Mouse (Mus musculus): ENCODE data around the gene Fosl2. TPM values are rescaled to one million over a fixed set of nuclear protein-coding genes. Genes with fewer than 3 reads are reported as not detected.
"Not testable (repeated sequence)": the region's sequence is repeated elsewhere in the genome, so short reads cannot be mapped to it uniquely, and the experiment has no call there.

Fosl2 gene
- polyA plus RNA-seq, 2 experiments = 8.8 to 11.6 TPM

DNA sequence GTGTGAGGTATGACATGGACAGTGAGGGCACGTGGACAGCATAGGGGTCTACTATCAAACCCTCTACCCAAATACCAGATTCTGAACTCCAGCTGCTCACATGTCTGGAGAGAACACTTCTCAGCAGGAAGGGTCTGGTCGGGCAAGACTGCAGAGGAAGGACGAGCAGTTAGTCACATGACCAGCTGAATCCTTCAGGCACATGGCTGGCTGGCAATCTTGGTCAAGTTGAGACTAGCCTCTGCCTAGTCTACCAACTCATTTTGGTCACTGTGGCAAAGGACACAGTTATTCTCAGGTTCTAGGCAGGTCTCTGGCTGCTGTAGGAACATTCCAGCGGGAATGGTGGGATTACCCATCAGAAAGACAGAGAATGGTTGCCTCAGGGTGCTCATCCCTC lies 42.1 kb downstream of the Fosl2 start:
- WGBS = 64% methylated on average over 4 of the region's 4 CpGs
- ATAC-seq (ENCODE audit: low FRiP score, low read depth) = no peak
- Histone ChIP-seq H3K4me2 (replicated peaks; ENCODE audit: low read depth, low read length, severe bottlenecking) (no peak overlapping the region), H3K27me3 (ENCODE audit: control insufficient read depth, insufficient read depth, low read length) (no peaks in the 10 kb centered on the region), H3K36me3 (ENCODE audit: control insufficient read depth, insufficient read depth, low read length) (no peaks in the 10 kb centered on the region), H3K9me3 (ENCODE audit: control insufficient read depth, low read length) (no peaks in the 10 kb centered on the region), H3K27ac (replicated peaks; ENCODE audit: low read depth, low read length) (no peak overlapping the region), H3K4me1 (ENCODE audit: control insufficient read depth, insufficient read depth, low read length) (no peaks in the 10 kb centered on the region), H3K4me3 (replicated peaks; ENCODE audit: low read length) (no peak overlapping the region), H3K9ac (ENCODE audit: low read depth, low read length, severe bottlenecking) (no peak overlapping the region)
- TF ChIP-seq POLR2A (IDR thresholded peaks at IDR 0.05; ENCODE audit: borderline replicate concordance, extremely low read depth, insufficient read depth, insufficient read length) = no peak
- no peak for DNase-seq (ENCODE audit: low spot score)

DNA sequence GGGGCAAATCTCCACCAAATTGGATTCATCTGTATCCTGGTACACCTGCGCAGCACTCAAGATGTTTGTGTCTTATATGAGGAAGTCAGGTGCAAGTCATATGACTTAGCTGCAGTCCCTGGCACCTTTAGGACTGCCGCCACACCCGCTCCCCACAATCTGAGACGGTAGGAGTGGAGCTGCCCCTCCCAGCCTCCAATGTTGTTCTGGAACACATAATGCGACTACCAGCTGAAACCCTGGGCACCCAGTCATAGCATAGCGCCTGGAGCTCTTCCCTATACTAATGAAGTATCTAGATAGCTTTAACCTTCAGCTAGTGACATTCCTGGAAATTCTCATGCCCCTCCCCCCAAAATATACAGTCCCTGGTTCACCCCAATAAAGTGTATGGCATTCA lies 43.1 kb downstream of the Fosl2 start:
- not testable (repeated sequence) for H3K4me1 ChIP-seq (ENCODE audit: control insufficient read depth, insufficient read depth, low read length); H3K27ac ChIP-seq (replicated peaks; ENCODE audit: low read depth, low read length); DNase-seq (ENCODE audit: low spot score); H3K27me3 ChIP-seq (ENCODE audit: control insufficient read depth, insufficient read depth, low read length); H3K9me3 ChIP-seq (ENCODE audit: control insufficient read depth, low read length); ATAC-seq (ENCODE audit: low FRiP score, low read depth); H3K36me3 ChIP-seq (ENCODE audit: control insufficient read depth, insufficient read depth, low read length); H3K9ac ChIP-seq (ENCODE audit: low read depth, low read length, severe bottlenecking); H3K4me2 ChIP-seq (replicated peaks; ENCODE audit: low read depth, low read length, severe bottlenecking); H3K4me3 ChIP-seq (replicated peaks; ENCODE audit: low read length)
- WGBS = 68% methylated on average over 5 of the region's 6 CpGs

DNA sequence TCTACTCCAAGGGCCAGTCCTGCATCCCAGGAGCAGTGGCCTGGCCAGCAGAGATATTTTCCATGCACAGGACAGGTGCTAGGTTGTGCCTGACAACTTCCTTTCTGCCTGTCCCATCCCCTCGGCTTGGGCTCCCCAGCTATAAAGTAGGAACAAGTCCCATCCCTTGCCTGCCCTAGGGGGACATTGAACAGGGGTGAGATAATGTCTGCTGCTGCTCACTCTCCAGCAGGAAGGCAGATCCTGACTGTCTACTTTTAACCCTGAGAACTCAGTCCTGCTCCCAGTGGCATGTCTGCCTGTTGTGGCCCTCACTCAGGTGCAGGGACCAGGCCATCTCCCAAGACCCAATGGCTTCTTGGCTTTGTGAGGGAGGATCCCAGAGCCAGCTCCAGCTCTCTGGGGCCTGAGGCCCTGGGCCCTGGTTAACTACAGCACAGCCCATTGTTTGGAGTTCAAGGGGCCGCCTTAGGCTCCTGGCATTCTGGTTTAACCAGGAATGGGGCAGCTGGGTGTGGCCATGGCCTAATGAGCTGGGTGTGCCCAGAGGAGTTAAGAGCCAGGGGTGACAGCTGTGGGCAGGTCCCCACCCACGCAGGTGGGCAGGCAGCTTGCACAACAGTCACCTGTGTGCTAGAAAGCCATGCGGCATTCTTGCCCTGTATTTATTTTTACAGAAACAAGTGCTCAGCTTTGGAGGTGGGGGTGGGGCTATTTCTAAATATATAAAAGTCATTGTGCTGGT lies 47.5 kb downstream of the Fosl2 start:
- H3K9me3 ChIP-seq (ENCODE audit: control insufficient read depth, low read length) = no peaks in the 10 kb centered on the region
- DNase-seq (ENCODE audit: low spot score) (no peak), ATAC-seq (ENCODE audit: low FRiP score, low read depth) (no peak)
- no peaks in the 10 kb centered on the region for H3K4me1 ChIP-seq (ENCODE audit: control insufficient read depth, insufficient read depth, low read length)
- H3K27me3 ChIP-seq (ENCODE audit: control insufficient read depth, insufficient read depth, low read length) = no peaks in the 10 kb centered on the region
- TF ChIP-seq POLR2A (IDR thresholded peaks at IDR 0.05; ENCODE audit: borderline replicate concordance, extremely low read depth, insufficient read depth, insufficient read length) = no peak
- H3K9ac ChIP-seq (ENCODE audit: low read depth, low read length, severe bottlenecking) = no peak overlapping the region
- no peak overlapping the region for H3K27ac ChIP-seq (replicated peaks; ENCODE audit: low read depth, low read length)
- no peak overlapping the region for H3K4me2 ChIP-seq (replicated peaks; ENCODE audit: low read depth, low read length, severe bottlenecking)
- WGBS = 58% methylated on average over 4 of the region's 4 CpGs
- H3K36me3 ChIP-seq (ENCODE audit: control insufficient read depth, insufficient read depth, low read length) = no peaks in the 10 kb centered on the region
- H3K4me3 ChIP-seq (replicated peaks; ENCODE audit: low read length) = no peak overlapping the region

DNA sequence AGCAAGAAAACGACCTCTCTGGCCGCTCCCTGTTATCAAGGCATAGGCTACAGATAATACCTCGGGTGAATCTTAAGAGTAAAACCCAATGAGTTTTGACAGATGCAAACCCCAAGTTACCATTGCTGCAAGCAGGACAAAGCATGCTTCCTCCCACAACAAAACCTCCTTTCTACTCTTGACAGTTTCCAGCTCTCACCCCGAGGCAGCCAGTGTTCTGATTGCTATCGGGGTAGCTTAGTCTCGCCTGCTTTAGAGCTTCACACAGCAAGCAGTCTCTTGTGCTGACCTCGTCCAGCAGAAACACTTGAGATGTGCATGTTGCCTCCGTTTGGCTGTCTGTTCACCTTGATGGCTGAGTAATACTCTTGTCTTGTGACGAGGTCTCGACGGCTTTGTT lies 52.1 kb downstream of the Fosl2 start:
- Histone ChIP-seq H3K27me3 (ENCODE audit: control insufficient read depth, insufficient read depth, low read length) (no peaks in the 10 kb centered on the region), H3K9me3 (ENCODE audit: control insufficient read depth, low read length) (no peaks in the 10 kb centered on the region), H3K4me3 (replicated peaks; ENCODE audit: low read length) (no peak overlapping the region), H3K4me1 (ENCODE audit: control insufficient read depth, insufficient read depth, low read length) (no peaks in the 10 kb centered on the region), H3K36me3 (ENCODE audit: control insufficient read depth, insufficient read depth, low read length) (no peaks in the 10 kb centered on the region), H3K27ac (replicated peaks; ENCODE audit: low read depth, low read length) (no peak overlapping the region), H3K4me2 (replicated peaks; ENCODE audit: low read depth, low read length, severe bottlenecking) (no peak overlapping the region), H3K9ac (ENCODE audit: low read depth, low read length, severe bottlenecking) (no peak overlapping the region)
- ATAC-seq (ENCODE audit: low FRiP score, low read depth) = no peak
- DNase-seq (ENCODE audit: low spot score) = no peak
- TF ChIP-seq POLR2A (IDR thresholded peaks at IDR 0.05; ENCODE audit: borderline replicate concordance, extremely low read depth, insufficient read depth, insufficient read length) = no peak
- 64% methylated on average over 11 of the region's 11 CpGs for WGBS

DNA sequence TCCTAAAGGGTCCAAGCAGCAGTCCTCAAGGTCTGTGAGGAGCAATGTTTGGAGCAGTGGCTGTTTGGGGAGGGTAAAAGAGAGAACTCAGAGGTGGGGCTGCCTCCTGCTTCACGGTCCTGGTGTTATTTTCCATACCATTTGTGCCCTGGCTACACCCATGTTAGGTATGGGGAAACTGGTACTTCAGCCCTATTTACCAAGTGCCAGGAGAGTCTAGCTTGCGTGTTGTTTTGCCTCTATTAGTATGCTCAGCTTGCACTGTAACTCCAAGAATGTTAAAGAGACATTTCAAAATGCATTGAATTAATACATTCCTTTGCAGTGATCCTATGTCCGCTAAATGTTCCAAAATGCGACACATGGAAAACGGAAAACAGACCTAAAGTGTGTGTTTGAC lies 55.7 kb downstream of the Fosl2 start:
- Histone ChIP-seq H3K4me3 (replicated peaks; ENCODE audit: low read length) (no peak overlapping the region), H3K36me3 (ENCODE audit: control insufficient read depth, insufficient read depth, low read length) (no peaks in the 10 kb centered on the region), H3K27ac (replicated peaks; ENCODE audit: low read depth, low read length) (no peak overlapping the region), H3K9me3 (ENCODE audit: control insufficient read depth, low read length) (no peaks in the 10 kb centered on the region), H3K27me3 (ENCODE audit: control insufficient read depth, insufficient read depth, low read length) (no peaks in the 10 kb centered on the region), H3K9ac (ENCODE audit: low read depth, low read length, severe bottlenecking) (no peak overlapping the region), H3K4me2 (replicated peaks; ENCODE audit: low read depth, low read length, severe bottlenecking) (no peak overlapping the region), H3K4me1 (ENCODE audit: control insufficient read depth, insufficient read depth, low read length) (no peaks in the 10 kb centered on the region)
- 70% methylated on average over 5 of the region's 5 CpGs for WGBS
- no peak for ATAC-seq (ENCODE audit: low FRiP score, low read depth)
- no peak for TF ChIP-seq POLR2A (IDR thresholded peaks at IDR 0.05; ENCODE audit: borderline replicate concordance, extremely low read depth, insufficient read depth, insufficient read length)
- no peak for DNase-seq (ENCODE audit: low spot score)
